Mouse (Mus musculus) G1E (cell line): ENCODE measurements around the gene Pkp2.

Experiments used
- CTCF ChIP-seq: IDR thresholded peaks from 2 replicates; pipeline ENCODE4 v1.5.1; 2012; ENCODE audit warnings: low read depth, low read length, inconsistent platforms, mixed read lengths
- POLR2AphosphoS5 ChIP-seq: IDR thresholded peaks from 2 replicates; pipeline ENCODE4 v1.6.1; 2012; ENCODE audit warnings: low read depth, low read length, inconsistent platforms; ENCODE audit not compliant: insufficient replicate concordance

GRCm38 (mm10) chr16:16212723-16213078 lies 417 bp upstream of the Pkp2 start:
- TF ChIP-seq POLR2AphosphoS5 (no peak), CTCF (no peak)
